Mouse (Mus musculus): Measurements from ENCODE around the gene Vmn2r31. TPM values are rescaled to one million over a fixed set of nuclear protein-coding genes. Genes with fewer than 3 reads are reported as not detected.
"Not testable (repeated sequence)": the region's sequence is repeated elsewhere in the genome, so short reads cannot be mapped to it uniquely, and the experiment has no call there.

Vmn2r31 gene
- polyA plus RNA-seq (2015; fragmentation: Nextera tagmentation; extraction: Ambion mirVana): not detected in 2 replicates

DNA sequence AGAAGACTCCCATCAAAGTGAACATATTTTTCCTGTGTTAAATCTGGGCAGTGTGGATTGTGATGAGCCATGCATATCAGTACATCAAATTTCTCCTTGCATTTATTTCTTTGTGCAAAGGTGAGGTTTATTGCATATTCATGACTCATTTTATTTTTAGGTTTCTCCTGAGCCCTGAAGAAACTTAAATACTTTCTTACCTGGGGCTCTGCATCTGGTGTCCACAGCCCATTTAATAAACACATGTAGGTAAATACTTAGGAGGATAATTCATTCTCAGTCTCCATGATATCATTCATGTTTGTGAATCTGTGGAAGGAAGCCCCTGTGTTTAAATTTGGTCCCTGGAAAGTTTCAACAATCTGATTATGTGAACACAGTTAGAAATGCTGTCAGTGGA is at the start of gene Vmn2r31:
Vmn2r31 (minus strand) TSS at position 101 of the 400 bp plus-strand sequence.
- not testable (repeated sequence) for ATAC-seq; H3K4me1 ChIP-seq (ENCODE audit: control insufficient read depth, insufficient read depth, low read length); H3K27me3 ChIP-seq (ENCODE audit: control insufficient read depth, insufficient read depth, low read depth, low read length); H3K4me2 ChIP-seq (ENCODE audit: low read length); H3K9ac ChIP-seq (ENCODE audit: low read depth, low read length); H3K27ac ChIP-seq (ENCODE audit: low read length); H3K4me3 ChIP-seq (ENCODE audit: low read depth, low read length); H3K36me3 ChIP-seq (ENCODE audit: control insufficient read depth, insufficient read depth, low read length); H3K9me3 ChIP-seq (replicated peaks; ENCODE audit: control insufficient read depth, low read length, poor library complexity, severe bottlenecking)

DNA sequence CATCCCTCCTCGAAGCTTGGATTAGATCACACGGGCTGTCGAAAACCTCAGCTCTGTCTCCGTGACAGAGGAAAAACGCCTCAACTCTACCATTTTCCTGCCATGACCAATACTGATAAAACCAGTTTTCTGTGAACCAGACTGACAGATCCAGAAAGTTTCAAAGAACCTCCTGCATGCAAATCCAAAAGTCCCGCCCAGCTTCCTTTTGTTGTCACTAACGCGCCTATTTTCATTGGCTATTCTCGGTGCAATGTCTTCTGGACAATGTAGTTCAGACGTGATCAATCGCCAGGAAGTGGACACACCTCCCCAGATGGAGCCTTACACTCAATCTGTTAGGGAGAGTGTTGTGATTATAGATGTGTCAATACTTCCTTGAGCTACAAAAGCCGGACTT is 25.1 kb downstream of the Vmn2r31 start, which contains the start of gene Gm45783:
Gm45783 (minus strand) TSS at position 143 of the 400 bp plus-strand sequence.
- H3K4me3 ChIP-seq (ENCODE audit: low read depth, low read length); H3K4me2 ChIP-seq (ENCODE audit: low read length); H3K9ac ChIP-seq (ENCODE audit: low read depth, low read length); H3K4me1 ChIP-seq (ENCODE audit: control insufficient read depth, insufficient read depth, low read length); H3K27me3 ChIP-seq (ENCODE audit: control insufficient read depth, insufficient read depth, low read depth, low read length); H3K27ac ChIP-seq (ENCODE audit: low read length); H3K9me3 ChIP-seq (replicated peaks; ENCODE audit: control insufficient read depth, low read length, poor library complexity, severe bottlenecking); H3K36me3 ChIP-seq (ENCODE audit: control insufficient read depth, insufficient read depth, low read length); ATAC-seq: not testable (repeated sequence)
- WGBS: 50% methylated on average over 12 of the region's 12 CpGs

DNA sequence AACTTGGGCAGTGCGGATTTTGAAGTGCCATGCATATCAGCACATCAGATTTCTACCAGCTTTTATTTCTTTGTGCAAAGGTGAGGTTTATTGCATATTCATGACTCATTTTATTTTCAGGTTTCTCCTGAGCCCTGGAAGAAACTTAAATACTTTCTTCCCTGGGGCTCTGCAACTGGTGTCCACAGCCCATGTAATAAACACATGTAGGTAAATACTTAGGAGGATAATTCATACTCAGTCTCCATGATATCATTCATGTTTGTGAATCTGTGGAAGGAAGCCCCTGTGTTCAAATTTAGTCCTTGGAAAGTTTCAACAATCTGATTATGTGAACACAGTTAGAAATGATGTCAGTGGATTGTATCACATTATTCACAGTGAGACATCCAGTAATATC is 62.0 kb downstream of the Vmn2r31 start, which contains the start of gene Vmn2r30:
Vmn2r30 (minus strand) TSS at position 101 of the 400 bp plus-strand sequence.
- not testable (repeated sequence) for ATAC-seq; H3K4me2 ChIP-seq (ENCODE audit: low read length); H3K36me3 ChIP-seq (ENCODE audit: control insufficient read depth, insufficient read depth, low read length); H3K27me3 ChIP-seq (ENCODE audit: control insufficient read depth, insufficient read depth, low read depth, low read length); H3K27ac ChIP-seq (ENCODE audit: low read length); H3K9ac ChIP-seq (ENCODE audit: low read depth, low read length); H3K4me3 ChIP-seq (ENCODE audit: low read depth, low read length); H3K4me1 ChIP-seq (ENCODE audit: control insufficient read depth, insufficient read depth, low read length); H3K9me3 ChIP-seq (replicated peaks; ENCODE audit: control insufficient read depth, low read length, poor library complexity, severe bottlenecking)
- no CpG with 5 or more reads among the region's 1 CpGs for WGBS

Other genes starting within 250 kb of the Vmn2r31 start
- 3.5 TPM in 2 replicates for gene Zfp418, start 228.4 kb downstream of the Vmn2r31 start, polyA plus RNA-seq (2015; fragmentation: Nextera tagmentation; extraction: Ambion mirVana)
- gene Zfp772, start 189.7 kb downstream of the Vmn2r31 start, polyA plus RNA-seq (2015; fragmentation: Nextera tagmentation; extraction: Ambion mirVana): 9.8 and 10.6 TPM in 2 replicates
- gene Vmn2r29, start 152.4 kb downstream of the Vmn2r31 start, polyA plus RNA-seq (2015; fragmentation: Nextera tagmentation; extraction: Ambion mirVana): 1.5 and 1.7 TPM in 2 replicates
- gene Gm45844, start 121.4 kb downstream of the Vmn2r31 start, polyA plus RNA-seq (2015; fragmentation: Nextera tagmentation; extraction: Ambion mirVana): 13.8 and 16.3 TPM in 2 replicates
- gene Clcn4, start 98.9 kb downstream of the Vmn2r31 start, polyA plus RNA-seq (2015; fragmentation: Nextera tagmentation; extraction: Ambion mirVana): 221 and 229 TPM in 2 replicates
- gene Vmn2r30, start 62.1 kb downstream of the Vmn2r31 start, polyA plus RNA-seq (2015; fragmentation: Nextera tagmentation; extraction: Ambion mirVana): not detected in 2 replicates
- gene Gm45783, start 25.1 kb downstream of the Vmn2r31 start, polyA plus RNA-seq (2015; fragmentation: Nextera tagmentation; extraction: Ambion mirVana): not detected in 2 replicates
- not detected in 2 replicates for gene Vmn2r32, start 80.3 kb upstream of the Vmn2r31 start, polyA plus RNA-seq (2015; fragmentation: Nextera tagmentation; extraction: Ambion mirVana)
- not detected in 2 replicates for gene Vmn2r33, start 167.1 kb upstream of the Vmn2r31 start, polyA plus RNA-seq (2015; fragmentation: Nextera tagmentation; extraction: Ambion mirVana)